Mouse (Mus musculus) cerebellum, adult 8-10 months (tissue): ENCODE measurements at regions not wholly inside any gene's neighbourhood (a gene's known extent, or its start where the extent isn't known, plus 50 kb on each side); places are given as distances from the start of the nearest gene placed in this dataset.
A peak's percentile ranks its signal among the peaks of the same experiment; 100 is the strongest.
"Not testable (repeated sequence)": the region's sequence is repeated elsewhere in the genome, so short reads cannot be mapped to it uniquely, and the experiment has no call there.

Source experiments
- DNase-seq: peaks from one replicate; pipeline ENCODE4 v3.0.0; 2022

DNA sequence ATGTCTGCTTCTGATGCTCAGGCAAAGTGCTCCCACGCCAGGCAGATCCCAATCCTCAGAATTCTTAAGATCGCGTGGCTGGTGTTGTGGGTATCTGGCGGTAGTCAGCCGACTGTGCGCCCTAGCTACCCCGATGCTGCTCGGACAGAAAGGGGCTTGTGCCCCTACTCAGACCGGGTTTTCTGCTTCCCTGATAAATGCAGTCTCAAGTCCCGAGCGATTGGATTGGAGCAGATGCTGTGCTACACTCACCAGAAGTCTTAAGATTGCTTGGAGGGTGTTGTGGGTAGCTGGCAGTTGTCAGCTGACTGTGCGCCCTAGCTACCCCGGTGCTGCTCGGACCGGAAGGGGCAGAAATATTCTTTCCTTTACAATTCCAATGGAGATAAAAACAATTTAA is 99.3 kb downstream of the Gm7489 start:
- not testable (repeated sequence) for DNase-seq

- DNase-seq = no peak
Observed at GRCm38 (mm10) chr15:53989888-53990287, 105.2 kb downstream of the Gm7489 start.

DNA sequence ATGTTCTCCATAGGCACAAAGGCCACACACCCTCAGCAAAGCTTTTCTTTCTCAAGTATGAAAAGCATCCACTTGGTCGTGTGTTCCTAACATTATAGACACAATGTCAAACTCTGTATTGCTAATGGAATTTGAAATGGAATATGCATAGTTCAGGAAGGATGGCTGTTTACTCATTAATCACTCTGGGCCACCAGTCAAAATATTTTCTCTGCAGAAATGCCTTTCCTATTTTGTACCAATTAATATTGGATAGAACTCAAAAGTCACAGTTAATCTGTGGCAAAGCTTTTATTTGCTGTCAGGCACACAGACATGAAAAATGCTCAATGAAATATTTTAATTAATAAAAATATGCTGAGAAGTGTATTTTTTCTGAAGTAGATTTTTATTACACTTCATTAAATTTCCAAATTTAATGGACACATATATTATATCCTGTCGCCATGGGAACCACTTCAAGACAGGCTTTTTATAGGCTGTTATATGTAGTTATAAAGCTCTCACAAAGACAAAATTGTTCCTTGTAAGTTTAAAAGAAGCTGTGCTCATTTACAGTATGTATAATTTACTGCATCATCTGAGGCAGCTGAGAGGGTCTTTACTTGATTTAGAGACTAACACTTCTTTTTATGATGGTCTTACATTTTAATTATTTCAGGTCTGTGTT is 110.6 kb downstream of the Gm7489 start:
- DNase-seq = no peak

DNA sequence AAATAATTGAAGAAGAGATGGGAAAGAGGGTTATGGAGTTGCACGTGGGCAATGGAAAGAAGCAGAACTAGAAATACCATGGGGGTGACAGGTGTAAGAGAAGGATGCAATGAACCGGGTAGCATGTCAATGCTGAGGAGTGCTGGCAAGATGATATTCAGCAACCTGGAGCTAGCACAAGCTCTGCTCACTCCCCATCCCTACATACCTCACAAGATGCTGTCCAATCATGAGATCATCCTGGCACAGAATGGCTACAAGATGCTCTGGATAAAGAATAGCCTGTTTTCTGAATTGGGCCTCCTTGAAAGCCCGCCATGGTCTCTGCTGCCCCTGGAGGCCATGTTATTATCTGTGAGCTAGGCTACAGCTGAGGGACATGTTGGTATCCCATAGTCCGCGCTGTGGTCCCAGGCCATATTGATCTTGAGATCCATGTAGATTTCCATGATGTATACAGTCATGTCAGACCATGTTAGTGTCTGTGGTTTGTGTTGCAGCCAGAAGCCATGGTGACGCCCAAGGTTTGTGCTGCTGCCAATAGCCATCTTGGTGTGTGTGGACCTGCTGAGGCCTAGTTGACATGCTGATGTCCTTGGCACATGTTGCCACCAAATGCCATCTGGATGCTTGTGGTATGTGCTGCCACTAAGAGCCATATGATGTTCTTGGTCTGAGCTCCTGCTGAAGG is 114.0 kb downstream of the Gm7489 start:
- peak; percentile 6 for DNase-seq

GRCm38 (mm10) chr15:54033756-54034155 is 149.1 kb downstream of the Gm7489 start:
- no peak for DNase-seq

GRCm38 (mm10) chr15:54050711-54051110 is 166.0 kb downstream of the Gm7489 start:
- DNase-seq = no peak

DNA sequence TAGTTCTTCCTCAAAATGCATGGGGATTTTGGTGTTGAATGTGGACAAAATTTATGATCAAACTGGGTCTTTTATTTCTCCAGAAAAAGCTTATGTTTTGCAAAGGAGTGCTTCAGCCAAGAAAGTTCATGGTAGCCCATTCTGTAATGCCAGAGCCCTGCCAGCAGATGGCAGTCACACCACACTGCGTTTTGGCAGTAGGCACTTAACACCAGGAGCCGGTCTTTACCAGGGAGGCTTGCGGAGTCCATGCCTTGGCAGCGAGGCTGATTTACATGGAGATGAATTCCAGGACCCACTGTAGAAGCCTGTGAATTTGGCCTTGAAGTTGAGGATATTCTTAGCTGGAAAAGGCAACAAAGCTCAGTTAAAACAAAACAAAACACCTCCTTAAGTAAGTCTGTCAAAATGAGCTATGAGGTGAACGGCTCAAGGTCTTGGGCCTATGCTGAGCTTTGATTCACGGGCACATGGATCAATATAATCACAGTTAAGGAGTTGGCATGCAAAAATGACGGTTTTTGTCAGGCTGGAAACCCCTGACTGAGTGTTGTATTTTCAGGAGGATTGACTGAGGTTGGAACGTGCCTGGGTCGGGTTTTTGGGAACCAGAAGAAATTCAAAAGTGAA is 185.4 kb downstream of the Gm7489 start:
- peak; percentile 35 for DNase-seq

GRCm38 (mm10) chr15:54071732-54072131 is 187.0 kb downstream of the Gm7489 start:
- DNase-seq = no peak

DNA sequence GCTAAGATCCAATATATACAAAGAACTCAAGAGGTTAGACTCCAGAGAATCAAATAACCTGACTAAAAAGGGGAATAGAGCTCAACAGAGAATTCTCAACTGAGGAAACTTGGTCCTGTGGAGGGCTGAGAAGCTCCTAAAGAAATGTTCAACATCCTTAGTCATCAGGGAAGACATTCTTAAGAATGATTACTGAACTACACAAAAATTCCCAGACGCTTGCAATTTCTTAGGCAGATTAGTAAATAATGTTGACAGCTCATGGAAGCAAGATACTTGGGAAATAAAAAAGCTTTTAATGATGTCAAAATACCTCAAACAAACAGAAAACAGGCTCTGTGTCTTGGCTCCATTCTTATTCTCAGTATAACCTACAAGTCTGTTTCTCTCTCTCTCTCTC is 206.6 kb downstream of the Gm7489 start:
- DNase-seq = no peak

DNA sequence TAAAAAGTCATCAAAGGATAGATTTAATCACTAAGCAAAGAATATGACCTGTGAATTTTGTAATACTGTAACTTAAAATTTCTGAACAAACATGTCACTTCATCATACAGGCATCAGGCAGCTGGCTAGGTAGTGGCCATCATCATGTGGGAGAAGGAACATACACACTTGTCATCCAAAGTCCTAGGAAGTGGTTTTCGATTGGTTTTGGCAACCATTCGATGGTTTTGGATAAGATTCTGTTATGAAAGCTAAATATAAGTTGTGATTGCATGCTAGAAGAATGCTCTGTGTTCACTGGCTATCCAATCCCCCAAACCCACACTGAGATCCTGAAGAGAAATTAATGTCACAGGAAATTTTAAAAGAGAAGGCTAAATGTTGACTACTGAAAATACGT is 207.7 kb downstream of the Gm7489 start:
- DNase-seq = no peak

GRCm38 (mm10) chr15:54097498-54097897 is 212.8 kb downstream of the Gm7489 start:
- no peak for DNase-seq

- DNase-seq = no peak
Observed at GRCm38 (mm10) chr15:54112406-54112805, 227.7 kb downstream of the Gm7489 start.

- no peak for DNase-seq
Observed at GRCm38 (mm10) chr15:54114096-54114512, 229.4 kb downstream of the Gm7489 start.

DNA sequence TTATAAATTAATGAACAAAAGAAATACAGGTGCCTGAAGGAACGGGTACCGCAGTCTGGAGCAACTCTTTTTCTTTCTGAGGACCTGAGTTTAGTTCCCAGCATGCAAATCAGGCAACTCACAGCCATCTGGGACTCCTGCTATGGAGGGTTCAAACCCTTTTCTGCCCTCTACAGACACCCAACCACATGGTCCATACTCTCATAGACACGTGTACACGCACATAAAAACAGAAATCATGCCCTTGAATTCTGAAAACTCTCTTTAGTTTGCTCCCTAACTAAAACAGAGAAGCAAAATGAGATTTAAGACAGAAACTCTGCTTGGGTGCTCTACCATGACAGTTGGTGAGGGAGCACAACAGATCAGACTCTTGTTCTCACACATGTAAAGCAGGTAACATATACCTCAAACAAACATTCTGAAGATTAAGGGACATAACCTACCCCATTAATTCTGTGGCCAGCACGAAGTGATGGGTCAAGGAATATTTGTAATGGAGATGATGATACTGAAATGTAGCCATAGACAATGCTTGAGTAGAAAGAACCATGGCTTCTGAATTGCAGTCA is 233.3 kb downstream of the Gm7489 start:
- DNase-seq = no peak

GRCm38 (mm10) chr15:54120456-54120855 is 235.8 kb downstream of the Gm7489 start:
- no peak for DNase-seq

GRCm38 (mm10) chr15:54164350-54164749 is 279.6 kb downstream of the Gm7489 start:
- no peak for DNase-seq

- no peak for DNase-seq
Observed at GRCm38 (mm10) chr15:54167842-54168361, 283.2 kb downstream of the Gm7489 start.

DNA sequence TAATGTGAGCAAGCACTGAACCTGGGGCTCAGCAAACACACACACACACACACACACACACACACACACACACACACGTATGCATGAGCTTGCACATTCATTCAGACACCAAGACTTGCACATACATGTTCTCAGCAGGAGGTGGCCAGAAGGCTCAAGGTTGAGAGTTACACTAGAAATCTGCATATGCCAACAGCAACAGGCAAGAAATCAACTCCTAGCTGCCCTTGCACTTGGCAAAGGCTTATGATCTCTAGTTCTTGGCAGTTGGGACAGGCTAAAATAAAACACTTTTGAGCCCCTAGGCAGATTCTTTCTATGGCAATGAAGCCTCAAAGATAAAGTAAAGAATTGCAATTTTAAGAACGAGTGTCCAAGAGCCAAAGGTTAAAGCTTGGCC is 292.5 kb downstream of the Gm7489 start:
- no peak for DNase-seq

DNA sequence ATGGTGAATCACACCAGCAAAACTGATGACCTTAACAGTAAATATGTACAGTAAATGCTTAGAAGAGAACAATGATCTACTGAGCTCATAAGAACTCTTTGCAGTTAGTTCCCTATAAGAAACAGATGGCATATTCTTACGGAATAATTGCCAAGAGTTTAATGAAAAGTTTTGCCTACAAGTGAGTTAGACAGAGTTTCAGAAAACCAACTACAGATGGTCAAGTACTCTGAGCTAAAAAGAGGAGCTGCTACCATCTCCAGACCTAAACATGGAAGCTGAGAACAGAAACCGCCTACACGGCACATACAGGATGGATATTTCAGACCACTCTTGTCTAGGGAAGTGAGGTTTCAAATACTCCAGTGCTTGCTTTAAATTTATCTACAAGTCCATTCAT is 293.1 kb downstream of the Gm7489 start:
- no peak for DNase-seq
